Mouse (Mus musculus) embryo, embryonic 11 days (tissue): Measurements from ENCODE around the gene Mbtps1.

Experiments used
- DNase-seq: peaks from one replicate; pipeline ENCODE4 v3.0.0-alpha.2; 2015

Gene Mbtps1

DNA sequence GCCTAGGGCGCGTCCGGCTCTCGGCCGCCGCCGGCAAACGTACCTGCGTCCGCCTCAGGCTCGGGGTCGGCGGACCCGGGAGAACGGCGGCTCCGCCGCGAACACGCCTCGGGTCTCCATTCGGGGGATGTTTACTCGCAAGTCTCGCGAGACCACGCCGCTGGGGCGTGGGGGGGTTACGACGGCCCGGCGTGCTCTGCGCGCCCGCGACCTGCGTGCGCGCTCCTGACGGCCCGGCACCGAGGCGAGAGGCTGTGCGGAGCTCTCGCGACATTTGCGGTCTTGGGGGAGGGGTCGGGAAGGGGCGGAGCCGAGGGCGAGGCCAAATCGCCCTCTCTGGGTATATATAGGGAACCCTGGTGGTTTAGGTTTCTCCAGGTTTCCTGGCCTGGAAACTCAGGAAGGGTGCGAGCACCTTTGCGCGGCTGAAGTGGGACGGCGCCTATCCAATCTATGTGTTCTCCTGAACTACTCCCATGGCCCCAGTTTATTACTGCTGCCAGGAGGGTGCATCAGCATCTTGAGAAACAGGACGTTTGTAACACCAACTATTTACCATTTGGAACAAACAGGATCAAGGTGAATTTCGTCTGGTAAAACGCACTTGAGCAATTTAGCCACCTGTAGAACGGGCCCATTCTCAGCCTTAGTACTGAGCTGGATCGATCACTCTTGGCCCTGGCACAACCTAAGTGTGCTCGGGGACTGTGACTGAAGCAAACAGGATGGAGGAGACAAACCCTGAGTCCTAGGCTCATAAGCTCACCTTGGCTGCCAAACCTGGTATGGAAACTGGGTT lies at the start of gene Mbtps1:
Mbtps1 (minus strand) TSS at position 133 of the 799 bp plus-strand sequence.
- DNase-seq, result peak; percentile 99

DNA sequence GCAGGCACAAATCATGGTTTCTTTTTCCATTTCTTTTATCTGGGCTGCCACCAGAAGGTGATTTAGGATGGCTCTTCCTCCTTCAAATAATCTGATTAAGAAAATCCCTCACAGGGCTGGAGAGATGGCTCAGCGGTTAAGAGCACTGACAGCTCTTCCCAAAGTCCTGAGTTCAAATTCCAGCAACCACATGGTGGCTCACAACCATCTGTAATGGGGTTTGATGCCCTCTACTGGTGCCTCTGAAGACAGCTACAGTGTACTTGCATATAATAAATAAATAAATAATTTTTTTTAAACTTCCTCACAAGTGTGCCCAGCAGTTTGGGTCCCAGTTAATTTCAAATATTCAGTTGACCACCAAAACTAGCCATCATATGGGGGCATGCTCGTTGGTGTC lies 47.7 kb upstream of the Mbtps1 start:
- no peak for DNase-seq

DNA sequence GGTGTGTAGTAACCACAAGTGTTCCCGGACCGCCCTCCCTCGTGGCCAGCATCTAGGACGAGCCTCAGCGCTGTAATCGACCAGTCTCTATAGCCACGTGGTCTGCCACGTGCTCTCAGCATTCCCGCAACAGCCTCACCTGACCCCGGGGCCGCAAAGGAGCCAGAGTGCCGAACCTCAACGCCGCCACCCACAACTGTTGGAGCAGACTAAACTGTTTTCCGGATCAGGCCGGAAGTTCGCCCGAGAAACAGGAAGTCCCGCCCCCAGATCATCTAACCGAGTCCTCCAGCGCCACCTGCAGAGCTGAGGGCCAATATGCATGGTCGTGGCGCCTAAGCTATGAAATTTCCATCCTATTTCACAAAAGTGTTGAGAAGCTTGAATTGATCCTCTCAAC lies 46.5 kb upstream of the Mbtps1 start, which contains the start of gene Taf1c:
Taf1c (minus strand) TSS at position 227 of the 400 bp plus-strand sequence.
- peak; percentile 96 for DNase-seq

DNA sequence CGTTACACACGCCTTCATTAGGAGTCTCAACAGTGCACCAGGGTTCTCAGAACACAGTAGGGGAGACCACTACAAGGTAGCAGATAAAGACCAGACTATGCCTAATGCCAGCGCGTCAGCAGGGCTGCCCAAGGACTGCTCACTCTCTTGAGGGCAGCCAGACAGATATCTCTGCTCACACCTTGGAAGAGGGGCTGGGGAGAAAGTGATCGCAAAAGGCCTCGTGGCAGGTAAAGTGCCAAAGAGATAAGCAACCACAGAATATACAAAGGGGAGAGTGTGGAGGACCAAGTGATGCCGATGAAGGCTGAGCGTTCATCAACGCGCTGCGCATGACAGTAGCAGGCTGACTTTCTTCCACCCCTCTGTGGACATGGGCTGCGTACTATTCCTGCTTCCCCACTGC lies 45.9 kb upstream of the Mbtps1 start:
- DNase-seq, result no peak

DNA sequence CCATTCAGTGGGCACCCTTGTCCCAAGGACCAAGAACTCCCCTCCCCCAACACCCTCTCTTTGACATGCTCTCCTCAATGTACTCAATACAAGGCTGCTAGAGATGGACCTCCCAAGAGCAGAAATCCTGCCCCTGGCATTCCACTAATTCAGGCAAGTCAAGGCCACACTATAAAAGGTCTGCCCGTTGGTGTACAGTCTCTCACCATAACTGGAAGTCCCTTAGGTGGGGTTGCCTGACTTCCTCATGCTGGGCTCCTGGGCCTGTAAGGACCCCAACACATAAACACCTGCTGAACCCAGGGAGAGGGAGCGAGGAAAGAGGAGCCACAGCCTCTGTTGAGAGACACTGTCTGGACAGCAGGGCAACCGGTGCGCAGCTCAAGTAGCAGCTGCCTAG lies 45.2 kb upstream of the Mbtps1 start:
- no peak for DNase-seq

DNA sequence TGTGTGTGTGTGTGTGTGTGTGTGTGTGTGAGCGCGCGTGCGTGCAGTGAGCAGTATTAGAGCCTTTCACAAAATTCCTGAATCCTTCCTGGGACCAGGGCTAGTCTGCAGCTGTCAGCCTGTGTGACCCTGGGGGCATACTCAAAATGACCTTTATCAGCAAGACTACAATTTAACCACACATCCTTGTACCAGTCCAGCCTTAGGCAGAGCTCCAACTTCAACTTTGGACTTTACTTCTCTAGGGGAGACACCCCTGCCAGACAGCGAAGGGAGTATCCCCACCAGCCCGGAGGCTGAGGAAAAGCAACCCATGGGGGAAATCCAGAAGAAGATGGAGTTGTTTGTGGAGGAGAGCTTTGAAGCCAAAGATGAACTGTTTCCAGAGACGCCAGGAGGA lies 32.9 kb upstream of the Mbtps1 start:
- DNase-seq, result no peak

DNA sequence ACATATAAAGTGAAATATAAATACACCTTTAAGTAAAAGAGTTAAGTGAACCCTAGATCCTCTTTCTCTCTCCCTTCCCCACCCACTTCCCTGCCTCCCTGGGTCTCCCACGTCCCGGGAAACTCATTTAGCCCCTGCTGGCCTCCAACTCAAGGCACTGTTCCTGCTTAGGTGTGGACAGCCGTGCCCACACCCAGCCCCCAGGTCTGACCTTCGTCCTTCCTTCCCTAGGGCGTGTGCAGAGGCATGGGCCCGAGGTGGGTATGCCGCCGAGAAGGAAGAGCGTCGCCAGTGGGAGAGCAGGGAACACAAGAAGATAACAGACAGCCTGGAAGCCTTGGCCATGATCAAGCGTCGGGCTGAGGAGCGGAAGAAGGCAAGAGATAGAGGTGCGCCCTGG lies 31.8 kb upstream of the Mbtps1 start:
- DNase-seq, result no peak

DNA sequence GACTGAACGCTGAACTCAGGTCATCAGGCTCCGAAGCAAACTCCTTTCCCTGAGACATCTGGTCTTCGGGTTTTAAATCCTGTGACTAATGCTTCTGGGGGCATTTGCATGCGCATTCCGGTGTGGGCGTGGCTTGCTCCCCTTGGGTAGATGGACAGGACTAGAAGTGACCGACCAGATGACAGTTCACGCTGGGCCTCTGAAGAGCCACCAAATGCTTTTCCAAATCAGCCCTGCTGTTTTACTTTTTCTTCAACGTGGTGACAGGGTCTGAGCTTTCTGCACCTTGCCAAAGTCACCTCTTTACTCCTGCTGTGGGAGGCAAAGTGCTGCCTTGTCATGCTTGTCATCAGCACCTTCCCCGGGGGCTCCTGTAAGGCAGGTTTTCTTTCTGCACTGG lies 30.3 kb upstream of the Mbtps1 start:
- peak; percentile 61 for DNase-seq

DNA sequence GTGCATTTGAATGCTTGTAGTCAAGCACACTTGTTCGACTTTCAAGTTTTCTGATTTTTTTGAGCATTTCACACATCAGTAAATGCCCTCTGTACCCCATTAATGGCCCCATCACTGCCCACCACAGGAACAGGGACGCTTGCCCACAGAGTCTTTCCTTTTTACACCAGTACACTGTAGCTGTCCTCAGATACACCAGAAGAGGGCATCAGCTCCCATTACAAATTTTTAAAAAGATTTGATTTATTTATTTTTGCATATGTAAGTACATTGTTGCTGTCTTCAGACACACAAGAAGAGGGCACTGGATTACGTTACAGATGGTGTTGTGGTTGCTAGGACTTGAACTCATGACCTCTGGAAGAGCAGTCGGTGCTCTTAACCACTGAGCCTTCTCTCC lies 29.8 kb upstream of the Mbtps1 start:
- no peak for DNase-seq

DNA sequence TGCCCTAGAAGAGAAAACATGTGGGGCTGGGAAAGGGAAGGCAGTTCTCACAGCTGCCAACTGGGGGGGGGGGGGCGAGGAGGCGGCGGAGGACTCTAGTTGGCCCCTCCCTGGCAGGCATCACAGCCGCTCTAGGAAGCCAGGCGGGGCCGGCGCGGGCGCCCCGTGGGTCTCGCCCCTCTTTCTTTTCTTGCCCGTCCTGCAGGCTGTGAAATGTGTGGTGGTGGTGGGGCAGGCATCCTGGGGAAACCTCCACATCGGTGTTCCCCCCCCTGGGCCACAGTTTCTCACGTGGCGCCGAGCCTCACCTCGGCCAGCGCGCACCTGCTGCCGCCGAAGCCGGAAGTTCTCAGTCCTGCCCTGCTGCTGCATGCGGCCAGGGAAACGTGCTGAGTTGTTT lies 27.4 kb upstream of the Mbtps1 start:
- no peak for DNase-seq

DNA sequence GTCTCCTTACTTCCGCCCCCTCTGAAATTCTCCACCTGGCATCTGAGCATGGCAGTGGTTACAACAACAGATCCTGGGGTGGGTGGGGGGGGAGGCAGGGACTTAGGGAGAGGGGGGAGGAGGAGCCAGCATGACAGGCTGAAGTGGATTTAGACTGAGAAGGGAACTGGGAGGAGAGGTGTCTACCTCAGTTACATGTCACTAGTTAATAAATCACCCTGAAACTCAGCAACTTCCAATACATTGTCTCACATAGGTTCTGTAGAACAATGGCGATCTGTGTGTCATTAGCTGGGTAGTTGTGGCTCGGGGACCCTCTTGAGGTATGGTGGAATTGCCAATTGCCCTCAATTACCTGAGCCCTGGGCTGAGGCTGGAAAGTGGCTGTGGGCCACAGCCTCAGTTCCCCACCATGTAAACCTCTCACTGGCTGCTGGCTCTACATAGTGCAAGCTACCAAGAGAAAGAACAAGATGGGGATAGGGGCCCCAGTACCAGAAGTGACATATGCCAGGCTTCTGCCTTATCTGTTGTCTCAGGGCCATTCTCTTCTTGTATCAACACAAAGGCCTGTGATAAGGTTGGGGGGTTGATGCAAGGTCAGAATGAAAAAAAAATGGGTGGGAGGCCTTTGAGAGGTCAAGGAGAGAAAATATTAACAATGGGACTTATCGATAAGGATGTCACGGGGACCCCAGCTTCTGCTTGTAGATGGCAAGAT lies 22.1 kb upstream of the Mbtps1 start:
- no peak for DNase-seq

DNA sequence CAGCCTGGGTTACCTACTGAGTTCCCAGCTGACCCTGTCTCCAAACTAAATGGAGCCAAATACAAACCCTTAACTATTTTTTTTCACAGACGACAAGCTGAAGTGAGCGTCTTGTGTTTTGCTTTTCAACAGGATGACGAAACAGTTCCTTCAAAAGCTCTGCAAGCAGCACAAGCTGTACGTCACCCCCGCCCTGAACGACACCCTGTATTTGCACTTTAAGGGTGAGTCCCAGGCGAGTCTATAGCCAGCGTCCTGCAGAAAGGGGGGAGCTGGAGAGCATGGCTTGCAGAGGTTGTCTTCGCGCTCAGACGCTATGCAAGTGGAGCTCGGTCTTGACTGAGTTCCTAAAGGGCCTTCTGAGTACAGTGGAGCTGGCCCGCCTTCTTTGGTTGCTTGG lies 20.6 kb upstream of the Mbtps1 start:
- no peak for DNase-seq

DNA sequence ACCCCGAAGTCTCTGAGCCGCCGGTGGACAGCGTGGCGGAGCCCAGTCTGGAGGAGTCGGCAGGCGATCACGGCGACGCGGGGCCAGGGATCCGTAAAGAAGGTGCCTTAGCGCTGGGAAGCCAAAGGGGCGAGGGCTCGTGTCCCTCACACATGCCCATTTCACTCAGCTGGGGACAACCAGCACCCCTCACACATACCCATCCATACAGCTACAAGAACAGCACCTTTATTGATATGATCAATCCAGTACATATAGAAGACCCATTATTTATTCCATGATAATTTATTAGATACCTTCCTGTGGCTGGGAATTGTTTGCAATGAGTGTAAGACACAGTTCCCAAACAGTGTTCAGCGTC lies 16.8 kb upstream of the Mbtps1 start:
- DNase-seq, result no peak

DNA sequence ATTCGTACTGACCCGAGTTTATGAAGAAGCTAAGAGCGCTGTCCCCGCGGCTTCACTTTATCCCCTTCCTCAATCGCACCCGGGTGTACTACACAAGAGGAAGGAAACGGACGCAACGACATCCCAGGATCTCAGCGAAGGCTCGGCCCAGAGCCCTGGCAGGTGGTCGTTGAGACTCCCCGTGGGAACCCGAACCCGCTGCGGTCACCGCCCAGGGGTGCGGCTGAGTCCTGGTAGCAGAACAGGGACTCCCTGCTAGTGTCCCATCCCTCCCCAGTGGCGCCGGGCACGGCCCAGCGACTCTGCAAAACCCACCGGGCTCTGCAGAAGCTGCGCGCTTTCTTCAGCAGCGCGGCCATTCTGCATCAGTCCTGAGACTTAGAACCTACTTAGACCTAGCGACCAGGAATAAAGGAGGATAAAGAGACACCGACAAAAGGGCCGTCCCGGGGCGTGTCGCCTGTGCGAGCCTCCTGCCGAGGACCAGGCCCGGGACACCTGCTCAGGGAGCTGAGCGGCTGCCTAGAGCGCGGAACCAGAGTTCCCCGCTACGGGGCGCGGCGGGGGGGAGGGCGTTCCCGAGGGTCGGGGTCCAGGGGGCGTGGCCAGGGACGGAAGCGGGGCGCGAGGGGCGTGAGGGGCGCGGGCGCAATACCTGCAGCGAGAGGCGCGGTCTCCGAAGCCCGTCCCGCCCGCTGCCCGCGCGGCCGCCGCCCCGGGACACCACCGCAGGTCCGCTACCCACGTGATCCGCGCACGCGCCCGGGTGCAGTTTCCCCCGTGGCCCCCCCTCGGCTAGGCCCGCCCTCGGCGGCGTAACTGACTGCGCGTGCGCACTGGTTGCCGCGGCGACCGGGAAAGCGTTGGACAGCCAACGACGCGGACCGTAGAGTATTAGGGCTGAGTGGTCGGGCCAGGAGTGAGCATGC lies 16.2 kb upstream of the Mbtps1 start, which contains the start of the genes Hsdl1 and Dnaaf1:
Hsdl1 (minus strand) TSS at position 747 of the 929 bp plus-strand sequence.
Dnaaf1 (plus strand) TSS at position 799 of the 929 bp plus-strand sequence.
- peak; percentile 95 for DNase-seq

DNA sequence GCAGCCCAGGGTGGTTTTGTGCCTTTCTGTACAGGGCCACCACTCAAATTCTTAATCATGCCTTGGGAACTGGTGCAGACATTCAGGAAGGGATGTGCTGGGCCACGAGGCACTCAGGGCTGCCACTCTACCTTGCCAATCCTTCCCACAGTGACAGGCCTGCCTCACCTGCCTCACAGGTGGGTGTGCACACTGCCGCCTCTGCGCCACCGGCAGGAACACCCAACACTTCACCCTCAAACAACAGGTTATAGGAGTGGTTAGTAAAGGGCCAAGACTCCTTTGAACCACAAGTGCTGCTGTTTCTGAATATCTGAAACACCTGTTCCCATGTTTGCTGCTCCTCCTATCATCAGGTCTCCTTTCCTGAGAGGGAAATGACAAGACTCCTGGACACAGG lies 13.9 kb upstream of the Mbtps1 start:
- no peak for DNase-seq

DNA sequence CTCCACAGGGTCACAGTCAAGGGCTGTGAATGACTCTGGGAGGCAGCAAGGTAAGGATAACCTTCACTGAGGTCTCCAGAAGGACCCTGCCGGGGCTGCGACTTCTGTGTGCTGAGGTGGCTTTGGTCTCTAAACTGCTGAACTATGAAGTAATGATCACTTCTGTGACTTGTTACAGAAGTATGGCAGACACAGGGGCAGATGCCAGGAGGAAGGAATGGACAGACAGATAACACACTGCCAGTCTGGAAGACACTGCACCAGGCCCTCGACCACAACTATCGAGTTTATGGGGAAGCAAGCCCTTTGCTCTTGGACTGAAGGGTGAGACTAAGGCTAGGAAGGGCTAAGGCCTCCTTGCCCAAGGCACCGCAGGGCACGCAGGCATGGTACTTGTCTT lies 12.6 kb upstream of the Mbtps1 start:
- no peak for DNase-seq

DNA sequence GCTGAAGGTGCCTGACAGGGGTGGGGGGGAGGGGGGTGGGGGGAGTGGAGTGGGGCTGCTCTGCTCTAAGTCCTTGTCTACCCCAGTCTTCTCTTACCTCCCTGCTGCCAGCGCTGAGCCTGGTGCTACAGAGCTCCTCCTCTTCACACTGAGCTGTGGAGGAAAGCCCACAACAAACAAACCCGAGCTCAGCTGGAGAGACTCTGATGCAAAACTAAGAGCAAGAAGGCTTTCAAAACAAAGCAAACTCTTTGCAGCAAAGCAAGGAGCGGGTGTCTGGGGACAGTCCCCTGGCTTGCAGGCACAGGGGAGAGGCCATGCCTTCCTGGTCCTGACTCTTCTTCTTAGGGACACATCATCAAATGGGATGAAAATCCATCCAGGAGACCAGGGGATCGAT lies 11.3 kb upstream of the Mbtps1 start:
- no peak for DNase-seq

DNA sequence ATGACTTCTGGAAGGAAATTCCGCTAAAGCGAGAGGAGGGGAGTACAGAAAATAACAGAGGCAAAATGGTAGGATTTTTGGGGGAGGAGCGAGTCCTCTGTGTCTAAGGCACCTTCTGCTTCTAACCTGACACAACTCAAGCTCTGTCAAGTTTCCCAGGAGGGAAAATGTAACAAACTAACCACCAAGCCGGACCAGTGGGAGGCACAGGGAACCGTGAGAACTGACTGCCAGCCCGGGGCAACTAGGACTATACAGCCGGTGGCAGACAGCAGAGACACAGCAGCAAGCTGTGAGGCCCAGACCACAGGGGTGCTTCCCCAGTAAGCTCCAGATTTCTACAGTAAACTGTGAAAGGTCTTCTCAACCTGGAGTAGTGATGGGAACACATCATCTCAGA lies 10.4 kb upstream of the Mbtps1 start:
- no peak for DNase-seq

DNA sequence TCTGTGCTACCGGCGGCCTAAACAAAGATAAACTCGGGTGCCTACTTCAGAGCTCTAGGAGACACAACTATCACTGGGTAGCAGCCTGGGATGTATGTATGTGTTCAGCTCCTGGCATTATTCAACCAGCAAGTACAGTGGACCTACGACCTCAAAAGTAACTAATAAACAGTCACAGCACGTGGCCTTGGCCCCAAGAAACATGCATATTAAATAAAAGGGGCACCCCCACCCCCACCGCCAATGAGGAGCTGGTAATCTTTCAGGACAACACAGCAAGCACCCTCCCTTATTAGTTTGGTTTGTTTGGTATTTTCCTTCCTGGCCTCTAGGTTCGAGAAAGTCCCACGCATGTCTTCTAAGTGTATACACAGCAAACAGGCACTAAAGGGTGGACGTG lies 9.7 kb upstream of the Mbtps1 start:
- no peak for DNase-seq

DNA sequence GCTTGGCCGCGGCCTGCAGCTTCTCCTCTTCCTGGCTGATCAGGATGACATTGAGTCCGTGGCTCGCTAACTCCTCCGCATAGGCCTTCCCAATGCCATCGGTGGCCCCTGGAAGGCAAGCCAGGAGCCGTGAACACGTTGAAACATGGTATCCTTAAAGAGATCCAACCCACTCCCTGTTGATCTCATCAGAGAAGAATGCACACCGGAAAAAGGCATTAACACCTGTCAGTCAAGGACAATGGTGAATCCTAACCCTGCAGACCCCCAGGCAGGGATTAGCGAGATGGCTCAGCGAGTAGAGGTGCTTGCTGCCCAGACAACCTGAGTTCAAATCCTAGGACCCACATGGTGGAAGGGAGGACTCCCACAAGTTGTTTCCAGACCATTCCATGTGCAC lies 7.8 kb upstream of the Mbtps1 start:
- DNase-seq, result no peak

DNA sequence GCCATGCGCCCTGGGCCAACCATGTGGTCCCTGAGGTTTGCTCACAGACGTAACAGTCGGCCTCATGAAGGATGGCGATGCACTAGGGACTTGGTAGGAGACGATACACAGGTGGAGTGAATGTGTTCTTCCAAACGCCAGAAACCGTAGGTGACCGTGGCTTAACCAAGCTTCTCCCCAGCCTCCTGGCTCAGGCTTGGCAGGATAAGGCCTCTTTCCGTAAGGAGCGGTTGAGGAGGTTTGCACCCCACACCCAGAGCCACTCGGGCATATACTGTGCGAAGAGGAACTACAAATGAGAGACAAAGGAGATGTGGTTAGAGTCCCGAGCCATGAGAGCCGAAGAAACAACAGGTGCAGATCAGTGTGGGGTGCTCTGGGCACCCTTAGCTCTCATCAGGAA lies 5.3 kb upstream of the Mbtps1 start:
- DNase-seq, result no peak

DNA sequence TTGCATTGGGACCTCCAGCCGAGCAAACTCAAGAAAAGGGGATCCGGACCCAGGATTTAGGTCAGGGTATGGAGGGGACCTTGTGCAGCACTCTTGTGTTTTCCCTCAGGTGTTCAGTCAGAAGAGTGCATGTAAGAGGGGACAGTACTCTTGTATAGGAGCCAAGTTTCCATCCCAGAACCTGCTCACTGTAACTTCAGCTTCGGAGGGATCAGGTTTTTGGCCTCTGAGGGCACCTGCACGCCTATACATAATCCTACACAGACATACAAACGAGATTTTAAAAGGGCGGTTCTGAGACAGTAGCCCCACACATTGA lies 826 bp upstream of the Mbtps1 start:
- DNase-seq, result no peak

DNA sequence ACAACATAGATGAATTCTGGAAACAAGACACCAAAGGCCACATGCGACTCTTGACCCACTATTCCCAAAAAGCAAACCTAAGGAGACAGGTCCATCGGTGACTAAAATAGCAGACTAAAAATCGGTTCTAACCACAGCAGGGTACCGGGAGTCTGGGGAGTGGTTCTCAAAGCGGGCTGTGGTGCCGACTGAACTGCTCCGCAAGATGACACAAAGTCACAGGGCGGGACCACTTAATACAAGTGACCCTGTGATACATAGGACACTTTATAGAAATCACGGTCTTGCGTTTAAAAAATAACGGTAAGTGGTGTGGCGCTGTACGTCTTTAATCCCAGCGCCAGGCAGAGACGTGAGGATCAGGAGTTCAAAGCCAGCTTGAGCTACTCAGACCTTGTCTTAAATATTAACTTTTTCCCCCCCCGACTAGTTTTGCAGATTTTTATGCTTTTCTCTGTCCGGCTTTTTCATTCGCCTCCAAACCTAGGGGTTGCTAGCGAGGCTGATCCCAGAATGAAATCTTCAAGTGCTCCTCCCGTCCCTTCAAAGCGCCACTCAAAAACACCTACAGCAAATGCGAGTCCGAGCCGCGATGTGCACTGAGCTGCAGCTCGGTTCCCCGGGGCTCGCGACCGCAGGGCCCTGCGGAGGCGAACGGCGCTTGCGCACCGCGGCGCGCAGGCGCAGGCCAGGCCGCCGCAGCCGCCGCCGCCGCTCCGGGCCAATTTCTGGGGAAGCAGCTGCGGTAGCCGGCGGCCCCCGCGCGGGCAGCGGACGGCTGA lies 523 bp downstream of the Mbtps1 start:
- DNase-seq, result peak; percentile 91
